ENCODE assay signal across 10 mouse cellular contexts in genomic region chr1:91903241-91903981, GRCm38 (mm10).
DNase-seq lines count a peak whose midpoint lies in the region; ATAC-seq and TF ChIP-seq lines count a peak whose summit lies in the region.
"Had no signal": no experiment of that assay in that cellular context is flagged by ENCODE, and none has a peak within 500 bp of the region (broad histone marks: within the 10 kb centered on the region; RNA-seq: fewer than 3 reads in every experiment).

No protein-coding gene starts in this region.

- peak; percentile 55 for ATAC-seq in forebrain, embryonic 16.5 days
- ATAC-seq in forebrain, embryonic 13.5 days: no peak
- no peak for ATAC-seq in megakaryocyte-erythroid progenitor cell, adult 5-6 weeks (replicated peaks; ENCODE audit: low FRiP score, low TSS enrichment, poor library complexity, severe bottlenecking)
- ATAC-seq: CD4-positive, CD25-positive, alpha-beta regulatory T cell, adult 4 months had no signal

- H3K4me3 ChIP-seq in forebrain, embryonic 16.5 days (replicated peaks; ENCODE audit: low read length): no peak overlapping the region
- H3K4me3 ChIP-seq in forebrain, embryonic 13.5 days: no peak overlapping the region
- H3K4me3 ChIP-seq in lung, adult 2 months (replicated peaks; ENCODE audit: extremely low read depth, low read depth, low read length): no peak overlapping the region
- H3K4me3 ChIP-seq: limb, embryonic 15.5 days had no signal

- H3K9me3 ChIP-seq in forebrain, embryonic 16.5 days (ENCODE audit: control insufficient read depth, low read length): no peaks in the 10 kb centered on the region
- no peaks in the 10 kb centered on the region for H3K9me3 ChIP-seq in forebrain, embryonic 13.5 days (replicated peaks)
- H3K9me3 ChIP-seq: limb, embryonic 15.5 days had no signal

- H3K27ac ChIP-seq in forebrain, embryonic 16.5 days (ENCODE audit: low read length): no peak overlapping the region
- H3K27ac ChIP-seq in forebrain, embryonic 13.5 days: no peak overlapping the region
- H3K27ac ChIP-seq: limb, embryonic 15.5 days had no signal

- peaks cover 8% of the 10 kb centered on the region for H3K4me1 ChIP-seq in forebrain, embryonic 16.5 days (replicated peaks; ENCODE audit: control insufficient read depth, insufficient read depth, low read length)
- 0 out of 2 replicates have a peak, but pooled peaks cover 7% of the 10 kb centered on the region for H3K4me1 ChIP-seq in forebrain, embryonic 13.5 days
- H3K4me1 ChIP-seq in lung, adult 2 months (ENCODE audit: control insufficient read depth, insufficient read depth, low read length): no peaks in the 10 kb centered on the region

- no peaks in the 10 kb centered on the region for H3K36me3 ChIP-seq in forebrain, embryonic 16.5 days (ENCODE audit: control insufficient read depth, insufficient read depth)
- H3K36me3 ChIP-seq in forebrain, embryonic 13.5 days (ENCODE audit: poor library complexity, severe bottlenecking): no peaks in the 10 kb centered on the region
- H3K36me3 ChIP-seq: limb, embryonic 15.5 days had no signal

- H3K4me2 ChIP-seq in forebrain, embryonic 16.5 days (ENCODE audit: low read length): no peak overlapping the region
- no peak overlapping the region for H3K4me2 ChIP-seq in forebrain, embryonic 13.5 days
- H3K4me2 ChIP-seq: limb, embryonic 15.5 days had no signal

- 45% methylated on average over 8 of the region's 8 CpGs for WGBS in forebrain, embryonic 16.5 days
- 67% methylated on average over 8 of the region's 8 CpGs for WGBS in forebrain, embryonic 13.5 days
- 40% methylated on average over 8 of the region's 8 CpGs for WGBS in lung, adult 2 months

- no peaks in the 10 kb centered on the region for H3K27me3 ChIP-seq in forebrain, embryonic 16.5 days (replicated peaks; ENCODE audit: control insufficient read depth, insufficient read depth, low read length)
- no peaks in the 10 kb centered on the region for H3K27me3 ChIP-seq in forebrain, embryonic 13.5 days
- H3K27me3 ChIP-seq: limb, embryonic 15.5 days had no signal

- H3K9ac ChIP-seq in forebrain, embryonic 16.5 days (replicated peaks; ENCODE audit: low read depth, low read length): no peak overlapping the region
- no peak overlapping the region for H3K9ac ChIP-seq in forebrain, embryonic 13.5 days
- H3K9ac ChIP-seq: limb, embryonic 15.5 days had no signal

- no peak for TF ChIP-seq CTCF in lung, adult 2 months (IDR thresholded peaks at IDR 0.05; ENCODE audit: insufficient read depth, low read length)

- no peak for TF ChIP-seq POLR2A in lung, adult 2 months (IDR thresholded peaks at IDR 0.05; ENCODE audit: borderline replicate concordance, extremely low read depth, low read depth, low read length)

- peak; percentile 59 for DNase-seq in 3T3-L1 (ENCODE audit: low read depth, low spot score)
- DNase-seq in cerebellum, adult 9-10 months: peak; percentile 75
- peak; percentile 18 for DNase-seq in lung, adult 2 months
- DNase-seq in thymus, postnatal 0 days (ENCODE audit: low spot score): no peak
- no peak for DNase-seq in urinary bladder, postnatal 10 days (ENCODE audit: low spot score)

Comparison
In these comparisons a context has a peak if more than half of its experiments do, and no peak if none do; other contexts are left out.
1. DNase-seq: peak in 3T3-L1 (single experiment), cerebellum, adult 9-10 months (single experiment) and lung, adult 2 months (single experiment); none in thymus, postnatal 0 days (single experiment) and urinary bladder, postnatal 10 days (single experiment).